Mouse (Mus musculus): ENCODE results near the gene Plppr3.

DNA sequence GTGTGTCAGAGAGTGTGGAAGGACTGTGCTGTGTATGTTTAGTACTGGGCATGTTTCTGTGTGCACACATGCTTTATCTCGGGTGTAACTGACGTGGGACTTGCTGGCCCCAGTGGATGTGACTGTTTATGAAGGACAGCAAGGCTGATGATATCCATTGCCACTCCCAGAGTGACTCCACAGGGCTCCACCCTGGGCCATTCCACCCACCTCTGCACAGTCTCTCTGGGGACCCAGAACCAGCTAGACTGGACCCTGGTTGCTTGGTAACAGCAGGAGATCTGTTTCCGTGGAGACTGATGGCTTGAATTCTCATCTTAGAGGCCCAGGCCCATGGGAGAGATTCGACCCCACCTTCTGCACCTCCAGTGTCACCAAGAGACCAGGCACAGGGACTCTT is 56.2 kb downstream of the Plppr3 start:
- TF ChIP-seq POLR2A (IDR thresholded peaks at IDR 0.05; ENCODE audit: borderline replicate concordance, low read depth, low read length): no peak
- TF ChIP-seq CTCF (IDR thresholded peaks at IDR 0.05; ENCODE audit: low read depth, low read length): no peak

Data from bone marrow macrophage, adult 2 months (primary cell).